Mouse (Mus musculus): ENCODE results near the gene Slc39a1. TPM values are rescaled to one million over a fixed set of nuclear protein-coding genes. Genes with fewer than 3 reads are reported as not detected.
"Not testable (repeated sequence)": the region's sequence is repeated elsewhere in the genome, so short reads cannot be mapped to it uniquely, and the experiment has no call there.

Gene Slc39a1
- polyA plus RNA-seq, 1 experiment from 2014 or later: 55.0 TPM

DNA sequence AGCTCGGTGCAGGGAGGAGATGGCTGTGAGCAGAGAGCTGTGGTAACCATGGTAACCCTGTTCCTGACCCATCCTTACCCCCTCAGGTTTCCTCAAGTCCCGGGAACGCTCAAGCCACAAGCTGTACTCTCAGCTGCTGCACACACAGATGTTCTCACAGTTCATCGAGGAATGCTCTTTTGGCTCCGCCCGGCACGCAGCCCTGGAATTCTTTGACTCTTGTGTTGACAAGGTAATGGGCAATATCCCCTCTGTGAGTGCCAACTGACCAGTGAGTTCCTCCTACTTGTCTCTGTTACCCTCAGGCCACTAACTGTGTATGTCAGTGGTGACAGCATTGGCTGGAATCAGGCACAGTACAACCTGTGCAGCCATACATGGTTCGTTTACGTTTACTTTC, 24.2 kb downstream of the Slc39a1 start:
- Histone ChIP-seq H3K4me3 (no peak overlapping the region), H3K4me2 (no peak overlapping the region), H3K4me1 (no peaks in the 10 kb centered on the region), H3K36me3 (ENCODE audit: poor library complexity, severe bottlenecking) (peaks cover 63% of the 10 kb centered on the region), H3K27ac (no peak overlapping the region), H3K9me3 (replicated peaks) (no peaks in the 10 kb centered on the region), H3K27me3 (no peaks in the 10 kb centered on the region), H3K9ac (no peak overlapping the region)
- no peak for ATAC-seq
- WGBS: 82% methylated on average over 9 of the region's 9 CpGs

- 95% methylated on average over 22 of the region's 22 CpGs for WGBS
- Histone ChIP-seq H3K4me2 (no peak overlapping the region), H3K9me3 (replicated peaks) (no peaks in the 10 kb centered on the region), H3K9ac (no peak overlapping the region), H3K4me3 (no peak overlapping the region), H3K27ac (no peak overlapping the region), H3K4me1 (no peaks in the 10 kb centered on the region), H3K36me3 (ENCODE audit: poor library complexity, severe bottlenecking) (peaks cover 76% of the 10 kb centered on the region), H3K27me3 (no peaks in the 10 kb centered on the region)
- ATAC-seq: no peak
These were observed 25.9 kb downstream of the Slc39a1 start for GRCm38 (mm10) chr3:90273855-90274254.

DNA sequence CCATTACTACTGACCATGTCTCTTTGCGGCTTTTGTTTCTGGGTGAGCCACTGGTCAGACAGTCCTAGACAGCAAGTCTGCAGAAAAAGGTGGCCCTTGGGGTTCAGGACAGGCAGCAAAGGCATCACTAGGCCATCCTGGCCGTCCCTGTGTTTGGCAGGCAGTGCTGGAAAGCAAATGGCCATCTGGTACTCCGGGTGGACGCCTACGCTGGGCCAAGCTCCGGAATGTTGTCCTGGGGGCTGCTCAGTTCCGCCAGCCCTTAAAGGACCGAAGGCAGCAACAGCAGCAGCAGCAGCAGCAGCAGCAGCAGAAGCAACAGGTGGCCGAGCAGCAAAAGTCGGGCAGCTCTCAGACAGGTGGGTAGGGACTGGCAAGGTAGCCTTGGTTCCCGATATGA, 27.3 kb downstream of the Slc39a1 start:
- 94% methylated on average over 11 of the region's 11 CpGs for WGBS
- Histone ChIP-seq H3K9ac (no peak overlapping the region), H3K4me2 (no peak overlapping the region), H3K36me3 (ENCODE audit: poor library complexity, severe bottlenecking) (peaks cover 86% of the 10 kb centered on the region), H3K4me3 (no peak overlapping the region), H3K4me1 (no peaks in the 10 kb centered on the region), H3K9me3 (replicated peaks) (no peaks in the 10 kb centered on the region), H3K27ac (no peak overlapping the region), H3K27me3 (no peaks in the 10 kb centered on the region)
- no peak for ATAC-seq

DNA sequence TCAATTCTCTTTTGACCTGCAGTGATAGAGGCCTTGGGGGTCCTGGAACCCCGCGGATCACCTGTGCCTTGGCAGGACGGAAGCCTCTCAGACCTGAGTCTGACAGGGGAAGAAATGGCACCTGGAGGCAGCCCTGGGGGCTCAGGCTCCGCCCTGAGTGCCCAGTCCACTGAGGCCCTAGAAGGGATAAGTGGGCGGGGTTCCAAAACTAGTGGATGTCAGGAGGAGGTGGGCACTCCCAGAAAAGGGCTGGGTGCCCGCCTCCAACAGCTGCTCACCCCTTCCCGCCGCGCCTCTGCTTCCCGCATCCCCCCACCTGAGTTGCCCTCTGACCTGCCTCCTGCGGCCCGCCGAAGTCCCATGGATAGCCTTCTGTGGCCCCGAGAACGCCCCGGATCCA, 28.9 kb downstream of the Slc39a1 start:
- Histone ChIP-seq H3K4me1 (no peaks in the 10 kb centered on the region), H3K9ac (no peak overlapping the region), H3K4me3 (no peak overlapping the region), H3K27me3 (no peaks in the 10 kb centered on the region), H3K9me3 (replicated peaks) (no peaks in the 10 kb centered on the region), H3K27ac (no peak overlapping the region), H3K4me2 (no peak overlapping the region), H3K36me3 (ENCODE audit: poor library complexity, severe bottlenecking) (peaks cover 79% of the 10 kb centered on the region)
- 40% methylated on average over 15 of the region's 16 CpGs for WGBS
- no peak for ATAC-seq

GRCm38 (mm10) chr3:90277793-90278192, 29.8 kb downstream of the Slc39a1 start:
- H3K27me3 ChIP-seq: no peaks in the 10 kb centered on the region
- H3K9me3 ChIP-seq (replicated peaks): no peaks in the 10 kb centered on the region
- no peak overlapping the region for H3K27ac ChIP-seq
- 93% methylated on average over 9 of the region's 9 CpGs for WGBS
- no peak for ATAC-seq
- no peaks in the 10 kb centered on the region for H3K4me1 ChIP-seq
- H3K4me2 ChIP-seq: no peak overlapping the region
- H3K4me3 ChIP-seq: no peak overlapping the region
- no peak overlapping the region for H3K9ac ChIP-seq
- peaks cover 72% of the 10 kb centered on the region for H3K36me3 ChIP-seq (ENCODE audit: poor library complexity, severe bottlenecking)

DNA sequence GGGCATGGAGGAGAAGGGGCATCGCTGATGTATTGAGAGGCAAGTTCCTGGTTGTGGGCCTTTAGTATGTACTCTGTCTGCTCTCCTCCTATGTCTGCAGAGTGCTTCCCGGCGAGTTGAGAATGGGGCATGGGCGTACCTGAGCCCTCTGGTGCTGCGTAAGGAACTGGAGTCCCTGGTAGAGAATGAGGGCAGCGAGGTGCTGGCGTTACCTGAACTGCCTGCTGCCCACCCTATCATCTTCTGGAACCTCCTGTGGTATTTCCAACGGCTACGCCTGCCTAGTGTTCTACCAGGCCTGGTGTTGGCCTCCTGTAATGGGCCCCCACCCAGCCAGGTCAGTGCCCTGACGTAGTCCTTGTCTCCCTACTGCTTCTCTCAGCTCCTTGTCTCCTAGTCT, 30.2 kb downstream of the Slc39a1 start:
- no peaks in the 10 kb centered on the region for H3K9me3 ChIP-seq (replicated peaks)
- 97% methylated on average over 10 of the region's 10 CpGs for WGBS
- no peak overlapping the region for H3K4me2 ChIP-seq
- H3K36me3 ChIP-seq (ENCODE audit: poor library complexity, severe bottlenecking): peaks cover 69% of the 10 kb centered on the region
- no peak overlapping the region for H3K4me3 ChIP-seq
- no peak overlapping the region for H3K9ac ChIP-seq
- H3K27me3 ChIP-seq: no peaks in the 10 kb centered on the region
- no peaks in the 10 kb centered on the region for H3K4me1 ChIP-seq
- no peak overlapping the region for H3K27ac ChIP-seq
- no peak for ATAC-seq

DNA sequence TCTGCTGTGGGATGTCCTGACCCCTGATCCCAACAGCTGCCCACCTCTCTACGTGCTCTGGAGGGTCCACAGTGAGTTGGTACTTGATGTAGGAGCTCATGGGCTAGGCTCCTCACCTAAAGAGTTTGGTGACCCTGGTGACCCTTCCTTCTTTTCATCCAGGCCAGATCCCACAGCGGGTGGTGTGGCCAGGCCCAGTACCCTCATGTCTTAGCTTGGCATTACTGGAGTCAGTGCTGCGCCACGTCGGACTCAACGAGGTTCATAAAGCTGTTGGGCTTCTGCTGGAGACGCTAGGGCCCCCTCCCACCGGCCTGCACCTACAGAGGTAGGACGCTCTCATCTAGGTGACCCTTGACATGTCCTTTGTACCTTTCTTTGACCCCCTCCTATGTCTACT, 31.2 kb downstream of the Slc39a1 start:
- Histone ChIP-seq H3K4me3 (no peak overlapping the region), H3K27me3 (no peaks in the 10 kb centered on the region), H3K4me1 (no peaks in the 10 kb centered on the region), H3K9me3 (replicated peaks) (no peaks in the 10 kb centered on the region), H3K9ac (no peak overlapping the region), H3K27ac (no peak overlapping the region), H3K4me2 (no peak overlapping the region), H3K36me3 (ENCODE audit: poor library complexity, severe bottlenecking) (peaks cover 61% of the 10 kb centered on the region)
- ATAC-seq: no peak
- 91% methylated on average over 9 of the region's 9 CpGs for WGBS

- Histone ChIP-seq H3K9ac (no peak overlapping the region), H3K27ac (no peak overlapping the region), H3K36me3 (ENCODE audit: poor library complexity, severe bottlenecking) (peaks cover 59% of the 10 kb centered on the region), H3K27me3 (no peaks in the 10 kb centered on the region), H3K4me3 (no peak overlapping the region), H3K9me3 (replicated peaks) (no peaks in the 10 kb centered on the region), H3K4me2 (no peak overlapping the region), H3K4me1 (no peaks in the 10 kb centered on the region)
- ATAC-seq: no peak
- 93% methylated on average over 7 of the region's 7 CpGs for WGBS
These were observed 31.8 kb downstream of the Slc39a1 start for GRCm38 (mm10) chr3:90279743-90280142.

- Histone ChIP-seq H3K9me3 (replicated peaks) (no peaks in the 10 kb centered on the region), H3K4me3 (no peak overlapping the region), H3K9ac (no peak overlapping the region), H3K36me3 (ENCODE audit: poor library complexity, severe bottlenecking) (peaks cover 51% of the 10 kb centered on the region), H3K4me1 (no peaks in the 10 kb centered on the region), H3K27me3 (no peaks in the 10 kb centered on the region), H3K4me2 (no peak overlapping the region), H3K27ac (no peak overlapping the region)
- no peak for ATAC-seq
- 92% methylated on average over 9 of the region's 9 CpGs for WGBS
These were observed 32.7 kb downstream of the Slc39a1 start for GRCm38 (mm10) chr3:90280708-90281107.

- no peak overlapping the region for H3K4me3 ChIP-seq
These were observed 36.2 kb downstream of the Slc39a1 start for GRCm38 (mm10) chr3:90284150-90284549.

DNA sequence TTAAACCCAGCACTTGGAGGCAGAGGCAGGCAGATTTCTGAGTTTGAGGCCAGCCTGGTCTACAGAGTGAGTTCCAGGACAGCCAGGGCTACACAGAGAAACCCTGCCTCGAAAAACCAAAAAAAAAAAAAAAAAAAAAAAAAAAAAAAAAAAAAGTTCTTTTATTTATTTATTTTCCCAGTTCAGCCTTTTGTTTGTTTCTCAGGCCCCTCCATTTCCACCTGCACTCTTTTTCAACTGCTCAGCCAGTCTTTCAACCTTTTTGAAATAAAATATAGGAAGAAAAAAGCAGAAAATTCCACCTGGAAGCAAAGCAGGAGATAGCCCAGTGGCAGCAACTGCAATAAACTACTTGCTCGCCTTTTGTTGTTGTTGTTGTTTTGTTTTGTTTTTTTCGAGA, 41.4 kb downstream of the Slc39a1 start:
- H3K4me3 ChIP-seq; H3K27me3 ChIP-seq; H3K36me3 ChIP-seq (ENCODE audit: poor library complexity, severe bottlenecking); H3K9ac ChIP-seq; H3K4me2 ChIP-seq; ATAC-seq; H3K27ac ChIP-seq; H3K9me3 ChIP-seq (replicated peaks): not testable (repeated sequence)
- 73% methylated on average over 3 of the region's 3 CpGs for WGBS
- H3K4me1 ChIP-seq: peaks cover 12% of the 10 kb centered on the region

More at GRCm38 (mm10) chr3:90284150-90284549, 36.2 kb downstream of the Slc39a1 start:
- H3K4me2 ChIP-seq: no peak overlapping the region
- no peak overlapping the region for H3K9ac ChIP-seq
- no peaks in the 10 kb centered on the region for H3K27me3 ChIP-seq
- whole genome bisulfite sequencing: 100% methylated on average over 2 of the region's 2 CpGs
- ATAC-seq: no peak
- H3K36me3 ChIP-seq (ENCODE audit: poor library complexity, severe bottlenecking): peaks cover 18% of the 10 kb centered on the region
- no peak overlapping the region for H3K27ac ChIP-seq
- no peaks in the 10 kb centered on the region for H3K9me3 ChIP-seq (replicated peaks)
- no peaks in the 10 kb centered on the region for H3K4me1 ChIP-seq

GRCm38 (mm10) chr3:90290602-90291001, 42.6 kb downstream of the Slc39a1 start:
- Histone ChIP-seq H3K9me3 (replicated peaks) (no peaks in the 10 kb centered on the region), H3K4me1 (peaks cover 24% of the 10 kb centered on the region), H3K4me2 (no peak overlapping the region), H3K27me3 (no peaks in the 10 kb centered on the region), H3K36me3 (ENCODE audit: poor library complexity, severe bottlenecking) (peaks cover 3% of the 10 kb centered on the region; the same call in 1 of the 2 replicates), H3K27ac (no peak overlapping the region), H3K9ac (no peak overlapping the region), H3K4me3 (no peak overlapping the region)
- WGBS: 87% methylated on average over 1 of the region's 1 CpGs
- no peak for ATAC-seq

- H3K9me3 ChIP-seq (replicated peaks): no peaks in the 10 kb centered on the region
- no peak for ATAC-seq
- peak overlapping the region; percentile 80 for H3K9ac ChIP-seq
- H3K27ac ChIP-seq: peak overlapping the region; percentile 91
- no peaks in the 10 kb centered on the region for H3K27me3 ChIP-seq
- H3K4me1 ChIP-seq: peaks cover 30% of the 10 kb centered on the region
- peak overlapping the region; percentile 70 for H3K4me2 ChIP-seq
- H3K36me3 ChIP-seq (ENCODE audit: poor library complexity, severe bottlenecking): peaks cover 3% of the 10 kb centered on the region; the same call in 1 of the 2 replicates
- WGBS: 43% methylated on average over 2 of the region's 2 CpGs
- peak overlapping the region; percentile 95 for H3K4me3 ChIP-seq
These were observed 44.0 kb downstream of the Slc39a1 start for GRCm38 (mm10) chr3:90291982-90292344.

Measured in forebrain, embryonic 13.5 days (tissue).